Mouse (Mus musculus): Measurements from ENCODE around the gene Snrnp40.

DNA sequence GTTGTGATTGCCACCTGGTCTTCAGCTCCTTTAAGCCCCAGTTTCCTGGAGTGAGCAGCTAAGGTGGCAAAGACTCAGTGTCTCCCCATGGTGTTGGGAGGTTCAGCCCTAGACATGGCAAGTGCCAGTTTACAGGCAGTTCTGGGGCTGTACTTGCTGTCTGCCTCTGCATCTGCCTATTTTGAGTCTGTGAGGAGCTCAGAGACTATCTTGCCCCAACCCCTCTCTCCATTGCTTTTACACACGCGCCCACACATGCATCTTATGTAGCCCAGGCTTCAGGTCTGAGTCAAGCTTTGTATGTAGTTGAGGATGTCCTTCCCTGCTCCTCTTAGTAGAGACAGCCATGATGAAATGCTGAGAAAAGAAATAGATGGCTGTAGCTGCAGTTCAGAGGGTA is 19.2 kb downstream of the Snrnp40 start:
- no peak for TF ChIP-seq POLR2A (IDR thresholded peaks at IDR 0.05; ENCODE audit: extremely low read depth, insufficient read depth, low read length)
- no peak for TF ChIP-seq CTCF (IDR thresholded peaks at IDR 0.05; ENCODE audit: low read depth, low read length)
